Mouse (Mus musculus): ENCODE results near the gene Cap2. TPM values are rescaled to one million over a fixed set of nuclear protein-coding genes. Genes with fewer than 3 reads are reported as not detected.

Gene Cap2
- total RNA-seq, 2 experiments from 2014 or later: 240 to 264 TPM

- intact Hi-C loops (cut with DNase I): loop anchor here (10.0 kb wide), 1 partner anchor 254 kb away; the partner anchor contains the start of gene Rbm24
Measured at GRCm38 (mm10) chr13:46669048-46669619, 167.5 kb downstream of the Cap2 start, which contains the start of gene Fam8a1. Gene Fam8a1 (plus strand): TSS chr13:46669522.

GRCm38 (mm10) chr13:46669620-46670271 is 168.1 kb downstream of the Cap2 start:
- peak; percentile 21 to 40 for DNase-seq (ENCODE audit: low spot score in 2 of 2)

More at GRCm38 (mm10) chr13:46669048-46669619, 167.5 kb downstream of the Cap2 start, which contains the start of gene Fam8a1:
- peak; percentile 91 to 93 for DNase-seq (ENCODE audit: low spot score in 2 of 2)

GRCm38 (mm10) chr13:46670514-46670913 is 168.9 kb downstream of the Cap2 start:
- intact Hi-C loops (cut with DNase I): no loop called here
- DNase-seq (ENCODE audit: low spot score in 2 of 2): no peak

More at GRCm38 (mm10) chr13:46669620-46670271, 168.1 kb downstream of the Cap2 start:
- intact Hi-C loops (cut with DNase I): loop anchor here (10.0 kb wide), 1 partner anchor 255 kb away; the partner anchor contains the start of gene Rbm24

GRCm38 (mm10) chr13:46674601-46675000 is 173.0 kb downstream of the Cap2 start:
- intact Hi-C loops (cut with DNase I): no loop called here

GRCm38 (mm10) chr13:46677721-46678120 is 176.1 kb downstream of the Cap2 start:
- intact Hi-C loops (cut with DNase I): no loop called here

More at GRCm38 (mm10) chr13:46674601-46675000, 173.0 kb downstream of the Cap2 start:
- no peak for DNase-seq (ENCODE audit: low spot score in 2 of 2)

GRCm38 (mm10) chr13:46682921-46683320 is 181.3 kb downstream of the Cap2 start:
- no peak for DNase-seq (ENCODE audit: low spot score in 2 of 2)
- intact Hi-C loops (cut with DNase I): no loop called here

More at GRCm38 (mm10) chr13:46677721-46678120, 176.1 kb downstream of the Cap2 start:
- no peak for DNase-seq (ENCODE audit: low spot score in 2 of 2)

- intact Hi-C loops (cut with DNase I): no loop called here
- no peak for DNase-seq (ENCODE audit: low spot score in 2 of 2)
Measured at GRCm38 (mm10) chr13:46683370-46683769, 181.7 kb downstream of the Cap2 start.

GRCm38 (mm10) chr13:46690559-46691241 is 189.1 kb downstream of the Cap2 start:
- DNase-seq (ENCODE audit: low spot score in 2 of 2): no peak
- intact Hi-C loops (cut with DNase I): no loop called here

GRCm38 (mm10) chr13:46695296-46695908 is 193.8 kb downstream of the Cap2 start:
- DNase-seq (ENCODE audit: low spot score in 2 of 2): no peak
- intact Hi-C loops (cut with DNase I): no loop called here

- intact Hi-C loops (cut with DNase I): no loop called here
- no peak for DNase-seq (ENCODE audit: low spot score in 2 of 2)
Measured at GRCm38 (mm10) chr13:46695932-46696331, 194.3 kb downstream of the Cap2 start.

- intact Hi-C loops (cut with DNase I): no loop called here
- no peak for DNase-seq (ENCODE audit: low spot score in 2 of 2)
Measured at GRCm38 (mm10) chr13:46696788-46697187, 195.1 kb downstream of the Cap2 start.

GRCm38 (mm10) chr13:46699372-46699771 is 197.7 kb downstream of the Cap2 start:
- intact Hi-C loops (cut with DNase I): no loop called here

More at GRCm38 (mm10) chr13:46699372-46699771, 197.7 kb downstream of the Cap2 start:
- no peak for DNase-seq (ENCODE audit: low spot score in 2 of 2)

Other genes with a start within 250 kb of the Cap2 start
- not detected for gene Stmnd1, start 228.1 kb upstream of the Cap2 start, total RNA-seq (2021)
- gene Rbm24, start 83.4 kb upstream of the Cap2 start, total RNA-seq (2021): 10 to 100 TPM; 19.7 to 23.8 TPM
- 10 to 100 TPM; 78.1 to 82.7 TPM for gene Fam8a1, start 167.7 kb downstream of the Cap2 start, total RNA-seq (2021)
- 10 to 100 TPM; 47.2 to 56.9 TPM for gene Nup153, start 226.1 kb downstream of the Cap2 start, total RNA-seq (2021)

All from left cerebral cortex, postnatal 36 days (tissue).